Mouse (Mus musculus) neural tube, embryonic 11.5 days (tissue): ENCODE data around the gene Ifnb1. TPM values are rescaled to one million over a fixed set of nuclear protein-coding genes. Genes with fewer than 3 reads are reported as not detected.

ENCODE experiments used
- ATAC-seq: fragments of 200-750 bp; cut with Nextera tagmentation; 2 replicates; pipeline ENCODE4 v1.8.0; 2017; ENCODE audit warnings: moderate number of reproducible peaks, mild to moderate bottlenecking, moderate TSS enrichment, moderate library complexity; ENCODE audit not compliant: insufficient read depth, low FRiP score, low TSS enrichment
- DNase-seq: peaks from one replicate; pipeline ENCODE4 v3.0.0-alpha.2; 2015; ENCODE audit warnings: low spot score
- H3K27ac ChIP-seq: fragments of 300-500 bp; sonication (generic); 2 replicates; pipeline ENCODE4 v1.5.1; 2014; ENCODE audit warnings: low read depth, mild to moderate bottlenecking, low read length
- H3K27me3 ChIP-seq: fragments of 300-500 bp; sonication (generic); 2 replicates; pipeline ENCODE4 v1.6.1; 2014; ENCODE audit warnings: mild to moderate bottlenecking, low read length, mixed read lengths; ENCODE audit not compliant: control insufficient read depth, insufficient read depth
- H3K36me3 ChIP-seq: fragments of 300-500 bp; sonication (generic); 2 replicates; pipeline ENCODE4 v1.6.1; 2014; ENCODE audit warnings: mild to moderate bottlenecking, low read length, moderate library complexity, mixed read lengths; ENCODE audit not compliant: control insufficient read depth, insufficient read depth
- H3K4me1 ChIP-seq: fragments of 300-500 bp; sonication (generic); 2 replicates; pipeline ENCODE4 v1.6.1; 2014; ENCODE audit warnings: low read length, mixed read lengths; ENCODE audit not compliant: control insufficient read depth, insufficient read depth
- H3K4me2 ChIP-seq: fragments of 300-500 bp; sonication (generic); 2 replicates; pipeline ENCODE4 v1.6.1; 2014; ENCODE audit warnings: low read depth, mild to moderate bottlenecking, moderate library complexity
- H3K4me3 ChIP-seq: fragments of 300-500 bp; sonication (generic); 2 replicates; pipeline ENCODE4 v1.5.1; 2014; ENCODE audit warnings: low read depth, low read length
- H3K9ac ChIP-seq: fragments of 300-500 bp; sonication (generic); 2 replicates; pipeline ENCODE4 v1.6.1; 2014; ENCODE audit warnings: mild to moderate bottlenecking, low read length
- H3K9me3 ChIP-seq: fragments of 300-500 bp; sonication (generic); 2 replicates; pipeline ENCODE4 v1.6.1; 2016; ENCODE audit warnings: low read length; ENCODE audit not compliant: control insufficient read depth
- WGBS: fragments of 180-500 bp; shearing (Covaris S2); extraction: QIAGEN DNeasy Blood & Tissue Kit; methylation state at CpG from one replicate; pipeline ENCODE4 v1.1.7; 2014; 5-methylcytosine and 5-hydroxymethylcytosine counted together
- polyA plus RNA-seq: library from polyadenylated mRNA; unstranded; fragments of >200 nt; fragmentation: Nextera tagmentation; extraction: Ambion mirVana; gene quantifications from 2 replicates; pipeline ENCODE4 v1.2.1, GENCODE M21; 2014

Gene Ifnb1
- polyA plus RNA-seq, 1 experiment from 2014 or later: not detected

- 85% methylated on average over 6 of the region's 6 CpGs for WGBS
- Histone ChIP-seq H3K27ac (no peak overlapping the region), H3K4me1 (no peaks in the 10 kb centered on the region), H3K4me2 (no peak overlapping the region), H3K9me3 (no peaks in the 10 kb centered on the region), H3K9ac (no peak overlapping the region), H3K36me3 (no peaks in the 10 kb centered on the region), H3K4me3 (no peak overlapping the region), H3K27me3 (no peaks in the 10 kb centered on the region)
- ATAC-seq (no peak), DNase-seq (no peak)
Measured at GRCm38 (mm10) chr4:88480130-88480529, 42.4 kb downstream of the Ifnb1 start.

DNA sequence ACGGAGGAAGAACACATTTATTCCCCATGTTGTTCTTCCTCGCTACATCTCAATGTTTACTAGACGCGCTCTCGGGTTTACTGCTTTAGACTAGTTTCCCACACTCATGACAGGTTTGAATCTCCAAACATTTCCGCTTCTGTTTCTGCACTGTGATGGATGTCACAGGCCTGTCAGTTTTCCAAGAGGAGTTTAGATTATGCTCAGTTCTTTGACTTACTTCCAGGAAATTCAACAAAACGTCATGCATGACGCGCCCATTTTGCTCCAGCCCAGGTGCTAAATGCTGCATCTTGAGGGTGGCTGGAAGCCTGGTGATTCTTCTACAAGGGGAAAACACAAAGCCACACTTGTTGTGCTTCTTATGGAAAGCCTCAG is 43.8 kb downstream of the Ifnb1 start:
- Histone ChIP-seq H3K9me3 (no peaks in the 10 kb centered on the region), H3K4me1 (no peaks in the 10 kb centered on the region), H3K27me3 (no peaks in the 10 kb centered on the region), H3K27ac (no peak overlapping the region), H3K9ac (no peak overlapping the region), H3K36me3 (no peaks in the 10 kb centered on the region), H3K4me2 (no peak overlapping the region), H3K4me3 (no peak overlapping the region)
- WGBS: 81% methylated on average over 9 of the region's 9 CpGs
- ATAC-seq: no peak
- DNase-seq: no peak

- no peaks in the 10 kb centered on the region for H3K4me1 ChIP-seq
- no peaks in the 10 kb centered on the region for H3K27me3 ChIP-seq
- no peaks in the 10 kb centered on the region for H3K36me3 ChIP-seq
- WGBS: 71% methylated on average over 4 of the region's 4 CpGs
- DNase-seq: no peak
- no peak overlapping the region for H3K4me2 ChIP-seq
- H3K27ac ChIP-seq: no peak overlapping the region
- H3K9me3 ChIP-seq: no peaks in the 10 kb centered on the region
- no peak for ATAC-seq
- no peak overlapping the region for H3K9ac ChIP-seq
- no peak overlapping the region for H3K4me3 ChIP-seq
Measured at GRCm38 (mm10) chr4:88478177-88478808, 44.3 kb downstream of the Ifnb1 start.

- Histone ChIP-seq H3K27ac (no peak overlapping the region), H3K9me3 (no peaks in the 10 kb centered on the region), H3K4me2 (no peak overlapping the region), H3K27me3 (no peaks in the 10 kb centered on the region), H3K36me3 (no peaks in the 10 kb centered on the region), H3K4me1 (no peaks in the 10 kb centered on the region), H3K9ac (no peak overlapping the region), H3K4me3 (no peak overlapping the region)
- DNase-seq (no peak), ATAC-seq (no peak)
- WGBS: 73% methylated on average over 4 of the region's 4 CpGs
Measured at GRCm38 (mm10) chr4:88476511-88477210, 45.9 kb downstream of the Ifnb1 start.

- no peak overlapping the region for H3K4me2 ChIP-seq
- H3K4me3 ChIP-seq: no peak overlapping the region
- DNase-seq: no peak
- H3K36me3 ChIP-seq: no peaks in the 10 kb centered on the region
- H3K9me3 ChIP-seq: no peaks in the 10 kb centered on the region
- H3K27me3 ChIP-seq: no peaks in the 10 kb centered on the region
- 88% methylated on average over 3 of the region's 3 CpGs for WGBS
- no peak overlapping the region for H3K9ac ChIP-seq
- no peak for ATAC-seq
- H3K27ac ChIP-seq: no peak overlapping the region
- no peaks in the 10 kb centered on the region for H3K4me1 ChIP-seq
Measured at GRCm38 (mm10) chr4:88476084-88476483, 46.5 kb downstream of the Ifnb1 start.

Other genes starting within 250 kb of the Ifnb1 start
- gene Hacd4, start 83.8 kb downstream of the Ifnb1 start, polyA plus RNA-seq: 2.5 and 3.2 TPM in 2 replicates
- gene Ifna15, start 35.5 kb upstream of the Ifnb1 start, polyA plus RNA-seq: not detected in 2 replicates
- gene Ifna14, start 49.0 kb upstream of the Ifnb1 start, polyA plus RNA-seq: not detected in 2 replicates
- not detected in 2 replicates for gene Ifna9, start 69.6 kb upstream of the Ifnb1 start, polyA plus RNA-seq
- not detected in 2 replicates for gene Ifna12, start 80.6 kb upstream of the Ifnb1 start, polyA plus RNA-seq
- not detected in 2 replicates for gene C87499, start 111.6 kb upstream of the Ifnb1 start, polyA plus RNA-seq
- not detected in 2 replicates for gene Ifna13, start 121.7 kb upstream of the Ifnb1 start, polyA plus RNA-seq
- not detected in 2 replicates for gene Ifna16, start 154.2 kb upstream of the Ifnb1 start, polyA plus RNA-seq
- gene Ifna2, start 161.1 kb upstream of the Ifnb1 start, polyA plus RNA-seq: not detected in 2 replicates
- not detected in 2 replicates for gene Ifnab, start 168.6 kb upstream of the Ifnb1 start, polyA plus RNA-seq
- 1.9 and 2.1 TPM in 2 replicates for gene Gm26566, start 199.0 kb upstream of the Ifnb1 start, polyA plus RNA-seq
- 151 and 152 TPM in 2 replicates for gene Klhl9, start 199.7 kb upstream of the Ifnb1 start, polyA plus RNA-seq
- 0.53 TPM in 1 of 2 replicates, not detected in the other for gene Gm13271, start 232.1 kb upstream of the Ifnb1 start, polyA plus RNA-seq
- not detected in 2 replicates for gene Gm13283, start 237.3 kb upstream of the Ifnb1 start, polyA plus RNA-seq